Mouse (Mus musculus) lung, postnatal 0 days (tissue): ENCODE measurements around the gene Kcnq5. TPM values are rescaled to one million over a fixed set of nuclear protein-coding genes. Genes with fewer than 3 reads are reported as not detected.
"Not testable (repeated sequence)": the region's sequence is repeated elsewhere in the genome, so short reads cannot be mapped to it uniquely, and the experiment has no call there.

Experiments
- ATAC-seq: fragments of 200-750 bp; cut with Nextera tagmentation; 2 replicates; pipeline ENCODE4 v1.8.0; 2017; ENCODE audit warnings: moderate library complexity
- DNase-seq: peaks from one replicate; pipeline ENCODE4 v3.0.0-alpha.2; 2016; ENCODE audit warnings: low spot score
- H3K27ac ChIP-seq: fragments of 300-500 bp; sonication (generic); 2 replicates; pipeline ENCODE4 v1.5.1; 2014; ENCODE audit warnings: antibody characterized with exemption, mild to moderate bottlenecking, low read length, mixed read lengths
- H3K27me3 ChIP-seq: fragments of 300-500 bp; sonication (generic); replicated peaks from 2 replicates; pipeline ENCODE4 v1.6.1; 2014; ENCODE audit warnings: low read length, mixed read lengths; ENCODE audit not compliant: insufficient read depth
- H3K36me3 ChIP-seq: fragments of 300-500 bp; sonication (generic); 2 replicates; pipeline ENCODE4 v1.6.1; 2014; ENCODE audit warnings: low read length, mixed read lengths; ENCODE audit not compliant: insufficient read depth
- H3K4me1 ChIP-seq: fragments of 300-500 bp; sonication (generic); 2 replicates; pipeline ENCODE4 v1.6.1; 2014; ENCODE audit warnings: antibody characterized with exemption, low read depth, low read length, mixed read lengths; ENCODE audit not compliant: insufficient read depth
- H3K4me2 ChIP-seq: fragments of 300-500 bp; sonication (generic); replicated peaks from 2 replicates; pipeline ENCODE4 v1.6.1; 2014; ENCODE audit warnings: low read depth, mild to moderate bottlenecking, low read length, moderate library complexity, mixed read lengths
- H3K4me3 ChIP-seq: fragments of 300-500 bp; sonication (generic); 2 replicates; pipeline ENCODE4 v1.5.1; 2014; ENCODE audit warnings: low read depth, low read length
- H3K9ac ChIP-seq: fragments of 300-500 bp; sonication (generic); replicated peaks from 2 replicates; pipeline ENCODE4 v1.6.1; 2014; ENCODE audit warnings: low read depth, mild to moderate bottlenecking
- H3K9me3 ChIP-seq: fragments of 300-500 bp; sonication (generic); 2 replicates; pipeline ENCODE4 v1.6.1; 2016; ENCODE audit warnings: low read length, mixed read lengths
- CTCF ChIP-seq: IDR thresholded peaks from 2 replicates; pipeline ENCODE4 v1.5.1; 2016; ENCODE audit warnings: antibody characterized with exemption, mild to moderate bottlenecking
- EP300 ChIP-seq: IDR thresholded peaks from 2 replicates; pipeline ENCODE4 v1.6.1; 2016; ENCODE audit warnings: antibody characterized with exemption, mild to moderate bottlenecking, control low read depth
- WGBS: fragments of 180-500 bp; shearing (Covaris S2); extraction: QIAGEN DNeasy Blood & Tissue Kit; methylation state at CpG from one replicate; pipeline ENCODE4 v1.1.7; 2014; 5-methylcytosine and 5-hydroxymethylcytosine counted together
- polyA plus RNA-seq: library from polyadenylated mRNA; unstranded; fragments of >200 nt; fragmentation: Nextera tagmentation; extraction: Ambion mirVana; gene quantifications from 2 replicates; pipeline ENCODE4 v1.2.1, GENCODE M21; 2015

Kcnq5 gene
- polyA plus RNA-seq, 1 experiment from 2014 or later, result 1.5 TPM

DNA sequence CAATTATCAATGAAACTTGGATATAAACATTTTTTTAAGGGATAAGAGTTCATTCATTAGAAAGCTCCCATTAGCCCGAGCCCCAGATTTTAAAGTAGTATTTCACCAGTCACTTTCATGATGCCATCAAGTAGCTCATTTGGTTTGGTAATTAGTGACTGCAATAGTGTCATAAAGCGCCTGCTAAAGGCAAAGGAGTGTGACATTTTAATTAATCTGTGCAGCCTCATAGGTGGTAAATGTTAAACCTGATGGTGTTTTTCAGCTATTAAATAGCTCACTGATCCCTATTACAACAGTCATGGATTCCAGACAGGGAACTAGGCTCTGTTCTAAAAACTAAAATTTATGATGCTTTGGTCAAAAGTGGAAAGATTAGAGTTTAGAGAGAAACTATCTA is 554.5 kb downstream of the Kcnq5 start:
- no peaks in the 10 kb centered on the region for H3K27me3 ChIP-seq
- H3K9ac ChIP-seq, result no peak overlapping the region
- no peak for DNase-seq
- no peak overlapping the region for H3K27ac ChIP-seq
- ATAC-seq, result no peak
- H3K4me3 ChIP-seq, result no peak overlapping the region
- H3K36me3 ChIP-seq, result no peaks in the 10 kb centered on the region
- TF ChIP-seq EP300 (no peak), CTCF (no peak)
- H3K9me3 ChIP-seq, result no peaks in the 10 kb centered on the region
- no peaks in the 10 kb centered on the region for H3K4me1 ChIP-seq
- 79% methylated on average over 2 of the region's 2 CpGs for WGBS
- no peak overlapping the region for H3K4me2 ChIP-seq

DNA sequence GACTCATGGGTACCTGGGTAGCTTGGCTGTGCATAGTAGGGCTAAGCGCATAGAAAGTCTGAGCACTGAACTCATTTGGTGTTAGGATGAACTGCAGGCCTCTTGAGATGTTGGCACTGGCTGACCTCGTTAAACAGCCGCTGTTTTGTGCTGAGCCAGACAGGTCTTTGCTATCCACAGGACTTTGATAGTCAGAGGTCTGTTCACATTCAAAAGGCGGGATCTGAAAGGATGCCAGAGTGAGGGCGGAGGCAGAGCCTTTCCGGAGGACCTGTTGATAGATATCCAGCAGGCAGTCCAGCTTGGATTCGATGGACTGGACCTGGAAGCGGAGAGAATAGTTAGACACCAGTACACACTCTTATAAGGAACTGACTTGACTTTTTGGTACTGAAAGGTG is 558.9 kb downstream of the Kcnq5 start:
- Histone ChIP-seq H3K4me3 (no peak overlapping the region), H3K9me3 (no peaks in the 10 kb centered on the region), H3K27me3 (no peaks in the 10 kb centered on the region), H3K9ac (no peak overlapping the region), H3K27ac (no peak overlapping the region), H3K4me1 (no peaks in the 10 kb centered on the region), H3K4me2 (no peak overlapping the region), H3K36me3 (no peaks in the 10 kb centered on the region)
- no peak for DNase-seq
- no peak for TF ChIP-seq EP300
- no peak for TF ChIP-seq CTCF
- 80% methylated on average over 8 of the region's 8 CpGs for whole genome bisulfite sequencing
- ATAC-seq, result no peak

DNA sequence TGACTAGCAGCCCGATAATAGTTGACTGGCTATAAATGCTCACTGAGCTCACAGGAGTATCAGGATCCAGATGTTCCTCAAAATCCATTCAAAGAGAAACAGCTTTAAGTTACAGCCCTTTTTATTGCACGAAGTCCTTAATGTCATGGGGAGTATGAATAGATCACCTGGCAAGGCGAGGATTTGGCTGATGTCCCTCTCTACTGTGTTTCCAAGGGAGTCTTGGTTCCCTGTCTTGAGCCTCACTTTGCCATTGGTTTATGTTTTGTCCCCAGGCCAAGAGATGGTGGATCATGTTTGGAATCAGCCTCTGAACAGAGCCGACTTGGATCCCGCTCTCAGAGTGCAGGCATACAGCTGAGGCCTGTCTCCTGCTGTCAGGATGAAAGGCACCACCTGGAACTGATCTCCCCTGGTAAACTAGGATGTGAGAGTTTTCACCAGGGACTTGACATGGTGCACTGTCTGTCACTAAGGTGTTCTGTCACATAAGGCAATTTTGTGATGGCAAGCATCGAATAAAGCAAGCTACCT is 570.5 kb downstream of the Kcnq5 start:
- Histone ChIP-seq H3K4me2 (no peak overlapping the region), H3K9ac (no peak overlapping the region), H3K4me1 (no peaks in the 10 kb centered on the region), H3K9me3 (no peaks in the 10 kb centered on the region), H3K36me3 (no peaks in the 10 kb centered on the region), H3K27me3 (no peaks in the 10 kb centered on the region), H3K27ac (no peak overlapping the region), H3K4me3 (no peak overlapping the region)
- WGBS, result 59% methylated on average over 6 of the region's 6 CpGs
- no peak for ATAC-seq
- DNase-seq, result no peak
- TF ChIP-seq CTCF (no peak), EP300 (no peak)

DNA sequence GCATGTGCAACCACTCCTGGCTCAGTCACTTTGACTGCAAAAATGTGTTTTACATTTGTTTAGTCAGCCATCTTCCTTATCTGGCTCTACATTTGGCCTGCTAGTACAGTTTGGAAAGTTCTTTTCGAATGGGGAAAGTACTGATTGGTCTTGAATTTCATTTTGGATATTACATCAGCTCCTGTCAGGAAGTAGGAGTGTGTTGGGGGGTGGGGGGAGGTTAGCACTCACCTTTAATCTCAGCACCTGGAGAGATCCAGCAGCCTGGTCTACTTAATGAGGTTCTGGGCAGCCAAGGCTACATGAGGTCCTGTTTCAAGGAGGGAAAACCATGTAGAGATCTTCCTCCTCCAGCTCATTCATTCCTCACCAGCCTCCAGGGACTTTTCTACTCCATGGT is 578.5 kb downstream of the Kcnq5 start, which contains the start of gene Khdc1b:
Khdc1b (plus strand) TSS at position 301 of the 400 bp plus-strand sequence.
- Histone ChIP-seq H3K9me3 (no peaks in the 10 kb centered on the region), H3K27ac (no peak within 1 kb of the TSS), H3K27me3 (no peaks in the 10 kb centered on the region), H3K4me1 (no peaks in the 10 kb centered on the region), H3K9ac (no peak within 1 kb of the TSS), H3K4me2 (no peak within 1 kb of the TSS), H3K4me3 (no peak within 1 kb of the TSS), H3K36me3 (no peaks in the 10 kb centered on the region)
- no peak for ATAC-seq
- TF ChIP-seq EP300, result no peak
- no peak for TF ChIP-seq CTCF
- WGBS, result 80% methylated on average over 1 of the region's 1 CpGs
- DNase-seq, result no peak

DNA sequence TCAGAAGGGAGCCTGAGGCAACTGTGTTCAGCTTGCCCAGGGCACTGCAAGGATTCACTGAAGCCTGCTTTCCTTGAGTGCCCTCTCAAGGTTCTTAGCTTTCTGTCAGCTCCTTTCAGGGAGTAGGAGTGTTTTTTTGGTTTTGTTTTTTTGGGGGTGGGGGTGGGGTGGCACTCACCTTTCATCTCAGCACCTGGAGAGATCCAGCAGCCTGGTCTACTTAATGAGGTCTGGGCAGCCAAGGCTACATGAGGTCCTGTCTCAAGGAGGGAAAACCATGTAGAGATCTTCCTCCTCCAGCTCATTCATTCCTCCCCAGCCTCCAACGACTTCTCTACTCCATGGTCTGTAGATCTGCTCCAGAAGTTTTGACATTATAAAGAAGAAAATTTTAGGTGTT is 593.7 kb downstream of the Kcnq5 start, which contains the start of gene Khdc1c:
Khdc1c (plus strand) TSS at position 301 of the 400 bp plus-strand sequence.
- H3K27me3 ChIP-seq, DNase-seq, H3K4me2 ChIP-seq, H3K9ac ChIP-seq, H3K27ac ChIP-seq, H3K4me1 ChIP-seq, H3K36me3 ChIP-seq, H3K9me3 ChIP-seq, ATAC-seq, H3K4me3 ChIP-seq: not testable (repeated sequence)
- WGBS, result 68% methylated on average over 1 of the region's 1 CpGs

DNA sequence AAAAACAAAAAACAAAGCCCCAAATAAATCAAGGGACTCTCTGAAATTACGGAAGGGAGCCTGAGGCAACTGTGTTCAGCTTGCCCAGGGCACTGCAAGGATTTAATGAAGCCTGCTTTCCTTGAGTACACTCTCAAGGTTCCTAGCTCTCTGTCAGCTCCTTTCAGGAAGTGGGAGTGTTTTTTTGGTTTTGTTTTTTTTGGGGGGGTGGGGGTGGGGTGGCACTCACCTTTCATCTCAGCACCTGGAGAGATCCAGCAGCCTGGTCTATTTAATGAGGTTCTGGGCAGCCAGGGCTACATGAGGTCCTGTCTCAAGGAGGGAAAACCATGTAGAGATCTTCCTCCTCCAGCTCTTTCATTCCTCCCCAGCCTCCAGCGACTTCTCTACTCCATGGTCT is 612.4 kb downstream of the Kcnq5 start, which contains the start of gene Khdc1a:
Khdc1a (plus strand) TSS at position 301 of the 400 bp plus-strand sequence.
- Histone ChIP-seq H3K9me3 (no peaks in the 10 kb centered on the region), H3K4me3 (no peak within 1 kb of the TSS), H3K4me2 (no peak within 1 kb of the TSS), H3K27ac (no peak within 1 kb of the TSS), H3K36me3 (no peaks in the 10 kb centered on the region), H3K9ac (no peak within 1 kb of the TSS), H3K27me3 (no peaks in the 10 kb centered on the region), H3K4me1 (no peaks in the 10 kb centered on the region)
- DNase-seq (no peak), ATAC-seq (no peak)
- 79% methylated on average over 2 of the region's 2 CpGs for WGBS
- no peak for TF ChIP-seq CTCF
- TF ChIP-seq EP300, result no peak
